Mouse (Mus musculus) right cerebral cortex, adult 2 months (tissue): ENCODE data around the gene Fam216a.
"Not testable (repeated sequence)": the region's sequence is repeated elsewhere in the genome, so short reads cannot be mapped to it uniquely, and the experiment has no call there.

Experiments
- DNase-seq, 2 experiments: peaks; one replicate each; pipeline ENCODE4 v3.0.0; 2021 to 2022; ENCODE audit warnings: low spot score in 2 of 2

The Fam216a gene

GRCm38 (mm10) chr5:122372192-122372769 lies at the start of gene Fam216a:
Gene Fam216a, minus strand, starts transcription at chr5:122372364.
- DNase-seq: peak; percentile 100

DNA sequence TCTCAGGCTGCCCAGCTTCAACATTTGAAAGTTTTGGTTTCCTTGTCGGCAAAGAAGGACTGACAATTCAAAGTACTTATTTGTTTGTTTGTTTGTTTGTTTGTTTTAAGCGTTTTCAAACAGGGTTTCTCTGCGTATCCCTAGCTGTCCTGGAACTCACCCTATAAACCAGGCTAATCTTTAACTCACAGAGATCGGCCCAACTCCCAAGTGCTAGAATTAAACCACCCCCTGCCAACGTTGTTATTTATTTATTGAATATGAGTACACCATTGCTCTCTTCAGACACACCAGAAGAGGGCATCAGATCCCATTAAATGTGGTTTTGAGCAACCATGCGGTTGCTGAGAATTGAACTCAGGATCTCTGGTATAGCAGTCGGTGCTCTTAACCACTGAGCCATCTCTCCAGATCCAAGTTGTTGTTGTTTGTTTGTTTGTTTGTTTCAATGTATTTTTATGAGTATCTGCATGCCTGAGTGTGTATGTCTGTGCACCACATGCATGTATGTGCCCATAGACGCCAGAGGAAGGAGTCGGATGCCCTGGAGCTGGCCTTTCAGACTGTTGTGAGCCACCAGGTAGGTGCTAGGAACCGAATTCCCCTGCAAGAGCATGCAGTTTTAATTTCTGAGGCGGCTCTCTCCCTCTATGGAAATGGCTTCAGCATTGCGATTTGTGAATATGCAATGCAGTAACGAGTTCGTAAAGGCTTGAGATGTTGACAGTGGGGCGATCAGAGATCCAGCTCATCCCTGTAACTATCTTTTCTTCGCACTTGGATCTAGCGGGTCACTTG lies 49.3 kb upstream of the Fam216a start, which contains the start of gene Anapc7:
Gene Anapc7, plus strand, starts transcription at position 423 of the 798 bp plus-strand sequence.
- DNase-seq: no peak

DNA sequence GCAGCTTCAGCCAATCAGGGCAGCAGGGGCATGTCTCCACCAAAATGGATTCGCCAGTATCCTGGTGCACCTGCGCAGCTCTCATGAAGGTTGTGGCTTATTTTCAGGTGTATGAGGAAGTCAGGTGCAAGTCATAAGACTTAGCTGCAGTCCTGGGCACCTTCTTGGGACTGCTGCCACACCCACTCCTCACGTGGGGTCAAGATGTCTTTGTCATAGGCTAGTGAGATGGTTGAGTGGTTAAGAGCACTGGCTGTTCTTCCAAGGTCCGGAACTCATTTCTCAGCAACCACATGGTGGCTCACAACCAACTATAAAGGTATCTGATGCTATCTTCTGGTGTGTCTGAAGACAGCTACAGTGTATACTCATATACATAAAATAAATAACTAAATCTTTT lies 48.5 kb upstream of the Fam216a start:
- DNase-seq: not testable (repeated sequence)

DNA sequence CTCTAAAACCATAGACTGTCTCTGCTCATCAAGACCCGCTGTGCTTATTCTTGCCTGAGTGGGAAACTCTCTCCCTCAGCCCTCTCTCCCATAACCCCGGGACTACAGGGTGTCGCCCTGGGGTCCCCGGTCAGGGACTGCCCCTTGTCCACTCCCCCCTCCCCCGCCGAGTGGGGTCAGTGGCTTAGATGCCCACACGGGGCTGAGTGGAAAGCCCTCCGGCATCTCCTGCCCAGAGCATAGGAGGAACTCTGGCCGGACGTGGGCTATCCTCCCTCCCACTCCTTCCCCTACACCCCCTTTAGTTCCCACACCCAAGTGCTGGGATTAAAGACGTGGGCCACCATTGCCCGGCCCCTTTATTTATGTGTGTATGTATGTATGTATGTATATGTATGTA lies 43.3 kb upstream of the Fam216a start:
- no peak for DNase-seq

GRCm38 (mm10) chr5:122414351-122414750 lies 42.2 kb upstream of the Fam216a start:
- no peak for DNase-seq

GRCm38 (mm10) chr5:122412826-122413225 lies 40.7 kb upstream of the Fam216a start:
- no peak for DNase-seq

DNA sequence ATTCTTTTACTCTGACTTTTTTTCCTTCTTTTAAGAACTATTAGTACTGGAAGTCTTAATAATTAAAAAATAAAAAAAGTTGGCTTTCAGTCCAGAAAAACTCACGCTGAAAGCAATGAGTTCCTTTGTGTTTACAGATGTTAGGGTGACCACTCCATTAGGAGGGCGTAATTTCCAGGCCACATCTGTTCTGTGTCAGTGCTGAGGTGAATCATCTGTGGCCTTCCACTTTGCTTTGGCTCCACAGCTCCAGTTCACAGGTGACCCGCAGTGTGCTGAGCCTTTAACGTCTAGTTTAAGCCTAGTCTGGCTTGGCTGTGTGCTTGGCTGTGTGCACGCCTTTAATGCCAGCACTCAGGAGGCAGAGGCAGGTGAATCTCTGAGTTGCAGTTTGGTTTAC lies 39.7 kb upstream of the Fam216a start:
- DNase-seq: no peak

DNA sequence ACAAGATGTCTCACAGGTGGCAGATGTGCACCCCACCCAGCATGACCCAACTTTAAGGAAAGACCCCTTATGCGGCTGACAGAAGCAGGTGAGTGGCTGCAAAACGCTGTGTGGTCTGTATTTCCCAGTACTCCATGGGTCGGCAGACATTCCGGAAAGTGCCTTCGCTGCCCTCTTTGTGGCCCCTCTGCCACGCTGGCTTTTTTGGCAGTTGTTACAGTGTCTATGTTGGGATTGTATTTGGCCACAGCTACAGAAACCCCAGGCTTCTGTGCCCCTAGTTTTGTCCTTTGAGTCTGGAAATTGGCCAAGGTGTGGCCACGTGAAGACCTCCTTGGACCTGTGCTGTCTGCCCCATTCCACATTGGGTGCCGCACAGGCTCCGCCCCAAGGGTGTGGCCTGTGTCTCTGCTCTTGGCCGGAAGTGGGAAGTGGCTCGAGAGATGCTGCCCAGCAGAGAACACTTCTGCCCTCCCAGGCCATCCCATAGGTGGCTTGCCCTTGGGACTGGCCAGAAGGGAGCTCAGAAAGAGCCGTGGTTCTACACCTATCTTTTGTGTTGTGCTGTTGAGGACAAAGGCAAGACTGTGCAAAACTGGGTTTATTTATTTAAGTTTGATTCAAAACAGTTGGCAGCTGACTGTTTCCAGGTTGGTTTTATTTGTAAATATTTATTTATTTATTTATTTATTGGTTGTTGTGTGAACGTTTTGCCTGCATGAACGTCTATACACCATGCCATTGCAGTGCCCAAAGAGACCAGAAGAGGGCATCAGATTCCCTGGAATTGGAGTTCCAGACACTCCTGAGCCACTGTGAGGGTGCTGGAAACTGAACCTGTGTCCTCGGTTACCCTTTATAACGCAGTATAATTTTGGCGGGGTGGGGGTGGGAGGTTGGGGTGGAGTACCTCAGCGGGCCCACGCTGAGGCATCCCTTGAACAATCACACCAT lies 37.8 kb upstream of the Fam216a start:
- no peak for DNase-seq

GRCm38 (mm10) chr5:122405537-122405936 lies 33.4 kb upstream of the Fam216a start:
- no peak for DNase-seq

GRCm38 (mm10) chr5:122403362-122403761 lies 31.2 kb upstream of the Fam216a start:
- DNase-seq: no peak

DNA sequence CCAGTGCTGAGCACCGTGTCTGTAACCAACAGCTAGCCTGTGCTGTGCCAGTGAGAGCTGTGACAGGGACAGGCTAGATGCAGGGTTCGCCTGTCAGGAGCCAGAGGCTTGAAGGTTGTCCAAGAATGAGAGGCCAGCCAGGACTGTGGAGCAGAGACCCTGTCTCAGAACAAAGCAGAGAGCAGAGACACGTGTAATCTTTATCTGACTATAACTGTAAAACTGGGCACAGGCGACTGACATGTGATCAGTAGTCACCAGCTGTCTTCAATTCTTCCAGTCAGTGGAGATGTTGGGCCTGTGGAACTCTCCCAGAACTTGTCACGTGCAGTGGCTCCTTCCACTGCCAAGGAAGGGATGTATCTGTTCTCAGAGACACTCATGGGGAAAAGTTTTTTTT lies 30.6 kb upstream of the Fam216a start:
- DNase-seq: peak; percentile 34 to 49

- no peak for DNase-seq
Observed at GRCm38 (mm10) chr5:122402160-122402559, 30.0 kb upstream of the Fam216a start.

- DNase-seq: peak; percentile 78 to 83
Observed at GRCm38 (mm10) chr5:122401303-122401640, 29.1 kb upstream of the Fam216a start.

- peak in 1 of 2 experiments; percentile 48 for DNase-seq
Observed at GRCm38 (mm10) chr5:122400628-122401302, 28.6 kb upstream of the Fam216a start.

GRCm38 (mm10) chr5:122399871-122400270 lies 27.7 kb upstream of the Fam216a start:
- no peak for DNase-seq

GRCm38 (mm10) chr5:122397495-122397894 lies 25.3 kb upstream of the Fam216a start:
- no peak for DNase-seq

DNA sequence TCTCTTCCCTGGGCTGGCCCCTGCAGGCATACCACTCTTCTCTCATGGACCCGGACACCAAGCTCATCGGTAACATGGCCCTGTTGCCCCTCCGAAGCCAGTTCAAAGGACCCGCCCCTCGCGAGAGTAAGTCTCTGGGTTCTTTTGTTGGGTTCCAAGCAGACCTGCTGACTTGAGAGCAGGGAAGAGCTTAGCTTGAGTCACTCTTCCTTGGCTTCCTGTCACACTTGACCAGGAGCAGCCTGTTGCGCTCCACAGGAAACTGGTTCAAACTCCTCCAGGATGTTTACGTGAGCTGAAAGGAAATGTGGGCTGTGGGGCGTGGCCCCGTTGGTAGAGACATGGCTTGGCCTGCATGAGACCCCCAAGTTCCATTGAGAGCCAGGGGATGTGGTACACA lies 24.6 kb upstream of the Fam216a start:
- DNase-seq: no peak

- DNase-seq: peak; percentile 70 to 75
Observed at GRCm38 (mm10) chr5:122393887-122394286, 21.7 kb upstream of the Fam216a start.

- DNase-seq: peak; percentile 30 to 42
Observed at GRCm38 (mm10) chr5:122392227-122393004, 20.3 kb upstream of the Fam216a start.

- DNase-seq: peak; percentile 91 to 94
Observed at GRCm38 (mm10) chr5:122391786-122392180, 19.6 kb upstream of the Fam216a start, which contains the start of gene Arpc3. Gene Arpc3, plus strand, starts transcription at chr5:122391878.
